Mouse (Mus musculus) myocyte (in vitro differentiated cells): ENCODE data around the gene Cbwd1. TPM values are rescaled to one million over a fixed set of nuclear protein-coding genes. Genes with fewer than 3 reads are reported as not detected.

Experiments
- H3K27me3 ChIP-seq: one replicate; pipeline ENCODE4 v1.6.1; 2011; ENCODE audit not compliant: control insufficient read depth, insufficient read depth, insufficient read length
- H3K36me3 ChIP-seq: one replicate; pipeline ENCODE4 v1.6.1; 2011; ENCODE audit not compliant: control insufficient read depth, insufficient read depth
- H3K4me2 ChIP-seq: one replicate; pipeline ENCODE4 v1.6.1; 2011; ENCODE audit warnings: low read depth, control low read depth
- H3K4me3 ChIP-seq: one replicate; pipeline ENCODE4 v1.5.1; 2011; ENCODE audit warnings: mild to moderate bottlenecking, control low read depth, moderate library complexity
- H3K79me2 ChIP-seq: one replicate; pipeline ENCODE4 v1.6.1; 2011; ENCODE audit not compliant: control insufficient read depth, insufficient read depth
- H3ac ChIP-seq: one replicate; pipeline ENCODE4 v1.6.1; 2011; ENCODE audit not compliant: control insufficient read depth, insufficient read length
- CEBPB ChIP-seq: IDR thresholded peaks from 2 replicates; pipeline ENCODE4 v1.6.1; 2011; ENCODE audit warnings: mild to moderate bottlenecking, moderate library complexity; ENCODE audit not compliant: poor library complexity, insufficient read depth, severe bottlenecking
- E2F4 ChIP-seq: IDR thresholded peaks from one replicate; pipeline ENCODE4 v1.6.1; 2011; ENCODE audit warnings: mild to moderate bottlenecking, control low read depth, moderate library complexity; ENCODE audit not compliant: insufficient read depth
- MAX ChIP-seq: IDR thresholded peaks from one replicate; pipeline ENCODE4 v1.6.1; 2011; ENCODE audit warnings: low read depth, mild to moderate bottlenecking, control low read depth
- MYOD1 ChIP-seq, 3 experiments: IDR thresholded peaks; one replicate each; pipeline ENCODE4 v1.6.1; 2011; ENCODE audit warnings: control low read depth in 2 of 3, low read depth in 2 of 3, mild to moderate bottlenecking in 2 of 3, moderate library complexity in 1 of 3; ENCODE audit not compliant: insufficient read length in 2 of 3, control insufficient read depth in 1 of 3
- MYOG ChIP-seq, 3 experiments: IDR thresholded peaks; one replicate each; pipeline ENCODE4 v1.6.1; 2011; ENCODE audit warnings: control low read depth in 2 of 3, low read depth in 2 of 3, mild to moderate bottlenecking in 2 of 3; ENCODE audit not compliant: insufficient read length in 2 of 3, control insufficient read depth in 1 of 3, insufficient read depth in 1 of 3
- POLR2A ChIP-seq: IDR thresholded peaks from one replicate; pipeline ENCODE4 v1.6.1; 2011; ENCODE audit warnings: low read depth, mild to moderate bottlenecking, control low read depth, moderate library complexity; ENCODE audit not compliant: insufficient read length
- POLR2AphosphoS2 ChIP-seq: IDR thresholded peaks from one replicate; pipeline ENCODE4 v1.6.1; 2011; ENCODE audit warnings: low read depth, control low read depth; ENCODE audit not compliant: insufficient read length
- REST ChIP-seq: IDR thresholded peaks from one replicate; pipeline ENCODE4 v1.6.1; 2011; ENCODE audit warnings: mild to moderate bottlenecking, control low read depth, moderate library complexity; ENCODE audit not compliant: insufficient read depth, insufficient read length
- SRF ChIP-seq: IDR thresholded peaks from one replicate; pipeline ENCODE4 v1.6.1; 2011; ENCODE audit warnings: low read depth; ENCODE audit not compliant: control insufficient read depth, insufficient read length
- TCF12 ChIP-seq: IDR thresholded peaks from one replicate; pipeline ENCODE4 v1.6.1; 2011; ENCODE audit warnings: mild to moderate bottlenecking, control low read depth; ENCODE audit not compliant: poor library complexity, insufficient read depth, severe bottlenecking
- TCF3 ChIP-seq: IDR thresholded peaks from one replicate; pipeline ENCODE4 v1.6.1; 2011; ENCODE audit warnings: low read depth, control low read depth; ENCODE audit not compliant: insufficient read length
- USF1 ChIP-seq: IDR thresholded peaks from one replicate; pipeline ENCODE4 v1.6.1; 2011; ENCODE audit warnings: low read depth, mild to moderate bottlenecking, control low read depth, moderate library complexity
- polyA plus RNA-seq: library from polyadenylated mRNA; unstranded; fragments of >200 nt; fragmentation: generic; extraction: Trizol; gene quantifications from one replicate; pipeline ENCODE4 v1.2.1, GENCODE M21; 2012; ENCODE audit warnings: missing spikeins

The Cbwd1 gene
- polyA plus RNA-seq, 1 experiment, result 9.8 TPM

DNA sequence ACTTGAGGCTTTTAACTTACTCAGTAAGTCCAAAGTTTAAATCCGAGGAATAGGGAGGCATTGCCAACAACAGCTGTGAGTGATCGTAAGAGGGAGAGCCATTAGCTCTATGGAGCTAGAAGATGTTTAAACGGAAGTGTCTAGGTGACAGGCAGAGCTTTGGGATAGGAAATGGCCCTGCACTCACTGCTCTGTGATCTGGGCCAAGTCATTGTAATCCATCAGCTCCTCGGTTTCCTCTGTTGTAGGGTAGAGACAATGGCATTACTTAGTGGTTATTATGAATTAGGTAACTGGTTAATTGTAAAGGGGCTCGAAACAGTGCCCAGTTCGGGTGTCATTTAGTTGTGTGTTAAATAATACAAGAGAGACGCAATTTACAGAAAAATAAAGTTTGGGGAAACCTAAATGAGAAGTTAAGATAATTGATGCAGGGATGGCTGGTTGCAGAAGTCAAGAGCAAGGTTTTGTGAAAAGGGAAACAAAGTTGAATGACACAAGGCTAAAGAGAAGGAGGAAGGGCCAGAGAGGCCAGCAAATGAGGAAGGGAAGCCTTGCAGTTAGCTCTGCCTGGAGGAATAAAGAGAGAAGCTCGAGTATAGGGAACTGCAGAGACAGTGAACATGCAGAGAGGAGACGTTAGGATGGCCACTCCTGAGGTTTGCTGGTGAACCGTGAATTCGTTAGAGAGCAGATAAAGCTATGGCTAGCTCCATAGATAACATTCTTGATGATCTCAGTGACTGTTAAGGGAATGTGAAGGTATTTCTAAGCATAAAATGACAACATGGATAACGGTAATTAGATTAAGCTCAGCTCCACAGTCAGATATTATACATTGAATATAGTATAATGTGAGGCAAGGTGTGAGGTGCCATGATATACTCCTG is 35.6 kb upstream of the Cbwd1 start:
- H3K4me3 ChIP-seq, result no peak overlapping the region
- no peak for TF ChIP-seq USF1
- H3K36me3 ChIP-seq, result no peaks in the 10 kb centered on the region
- no peaks in the 10 kb centered on the region for H3K27me3 ChIP-seq
- H3K4me2 ChIP-seq, result no peak overlapping the region
- H3ac ChIP-seq, result no peak overlapping the region
- H3K79me2 ChIP-seq, result no peaks in the 10 kb centered on the region

GRCm38 (mm10) chr19:24994900-24995299 is 33.5 kb upstream of the Cbwd1 start:
- H3K36me3 ChIP-seq, result no peaks in the 10 kb centered on the region
- peak overlapping the region; percentile 73 for H3K4me2 ChIP-seq
- no peak overlapping the region for H3K4me3 ChIP-seq
- no peaks in the 10 kb centered on the region for H3K27me3 ChIP-seq
- H3ac ChIP-seq, result no peak overlapping the region
- H3K79me2 ChIP-seq, result no peaks in the 10 kb centered on the region
- TF ChIP-seq POLR2A, result no peak
- TF ChIP-seq USF1, result no peak
- 0 out of 2 replicates have a peak, but pooled peaks have one; percentile 17 for TF ChIP-seq CEBPB
- TF ChIP-seq E2F4, result no peak

DNA sequence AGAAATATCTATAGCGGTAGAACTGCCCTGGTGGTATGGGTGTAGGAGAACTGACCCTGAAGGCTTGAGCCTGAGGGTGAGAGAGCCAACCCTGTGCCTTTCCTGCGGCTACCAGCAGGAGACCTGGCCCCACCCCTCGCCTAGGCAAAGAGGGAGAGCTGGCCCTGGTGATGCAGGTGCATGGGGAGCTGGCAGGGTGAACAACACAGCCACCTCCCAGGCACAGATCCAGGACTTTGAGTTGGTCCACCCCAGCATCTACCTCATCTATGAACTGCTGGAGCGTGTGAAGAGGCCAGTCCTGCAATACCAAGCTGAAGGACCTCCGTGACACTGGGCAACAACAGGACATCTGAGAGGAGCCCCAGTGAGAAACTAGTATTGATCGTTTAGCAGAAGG is 32.1 kb upstream of the Cbwd1 start:
- Histone ChIP-seq H3K4me2 (no peak overlapping the region), H3K27me3 (no peaks in the 10 kb centered on the region)
- TF ChIP-seq CEBPB (no peak), SRF (no peak), E2F4 (no peak), REST (no peak), MYOD1 (IDR thresholded peaks at IDR 0.05; ENCODE audit: control insufficient read depth in 1 of 3, insufficient read length in 2 of 3, low read depth in 2 of 3) (no peak), TCF12 (no peak), MYOG (IDR thresholded peaks at IDR 0.05; ENCODE audit: control insufficient read depth in 1 of 3, insufficient read depth in 1 of 3, insufficient read length in 2 of 3, low read depth in 2 of 3) (no peak), USF1 (no peak), POLR2AphosphoS2 (no peak), POLR2A (no peak), TCF3 (no peak), MAX (no peak)

DNA sequence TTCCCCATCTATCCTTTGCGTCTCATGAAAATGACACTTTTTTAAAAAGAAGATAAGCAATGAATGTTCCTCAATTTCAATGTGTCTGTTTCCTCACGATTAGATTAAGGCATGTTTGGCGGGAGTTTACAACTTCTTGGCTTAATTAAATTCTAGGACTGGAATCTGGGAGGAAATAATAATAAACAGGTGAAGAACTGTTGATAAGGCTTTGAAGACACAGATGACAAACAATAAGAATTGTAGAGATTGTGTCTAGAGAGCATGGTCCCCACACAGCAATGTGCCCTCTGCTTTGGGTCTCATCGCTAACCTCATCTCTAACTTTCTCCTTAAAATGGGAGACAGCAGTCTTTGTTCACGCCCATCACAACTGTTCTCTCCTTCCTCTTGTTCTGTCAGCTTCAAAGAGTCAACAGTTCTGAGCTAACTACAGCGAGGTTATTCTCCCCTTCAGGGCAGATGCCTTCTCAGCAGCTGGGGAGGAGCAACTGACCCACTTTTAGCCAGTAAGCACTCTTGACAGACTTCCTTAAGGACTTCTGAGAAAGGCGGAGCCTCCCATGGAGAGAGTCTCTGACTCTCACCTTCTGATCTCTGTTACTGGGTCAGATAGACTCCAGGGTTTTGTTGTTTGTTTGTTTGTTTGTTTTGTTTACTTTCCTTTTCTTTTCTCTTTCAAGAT is 28.9 kb upstream of the Cbwd1 start:
- no peaks in the 10 kb centered on the region for H3K36me3 ChIP-seq
- H3K4me3 ChIP-seq, result no peak overlapping the region
- H3ac ChIP-seq, result no peak overlapping the region
- TF ChIP-seq SRF (no peak), E2F4 (no peak), TCF12 (no peak), TCF3 (no peak), USF1 (no peak), MAX (no peak), POLR2AphosphoS2 (no peak), CEBPB (no peak), MYOG (IDR thresholded peaks at IDR 0.05; ENCODE audit: control insufficient read depth in 1 of 3, insufficient read depth in 1 of 3, insufficient read length in 2 of 3, low read depth in 2 of 3) (no peak), POLR2A (no peak)
- no peak overlapping the region for H3K4me2 ChIP-seq
- no peaks in the 10 kb centered on the region for H3K27me3 ChIP-seq
- no peaks in the 10 kb centered on the region for H3K79me2 ChIP-seq

More for the DNA sequence above, 32.1 kb upstream of the Cbwd1 start:
- Histone ChIP-seq H3K36me3 (no peaks in the 10 kb centered on the region), H3K4me3 (no peak overlapping the region), H3K79me2 (no peaks in the 10 kb centered on the region), H3ac (no peak overlapping the region)

- TF ChIP-seq POLR2A (no peak), CEBPB (no peak), TCF3 (no peak), MYOD1 (IDR thresholded peaks at IDR 0.05; ENCODE audit: control insufficient read depth in 1 of 3, insufficient read length in 2 of 3, low read depth in 2 of 3) (no peak), MYOG (IDR thresholded peaks at IDR 0.05; ENCODE audit: control insufficient read depth in 1 of 3, insufficient read depth in 1 of 3, insufficient read length in 2 of 3, low read depth in 2 of 3) (no peak), E2F4 (no peak), MAX (no peak), TCF12 (no peak), SRF (no peak), USF1 (no peak), REST (no peak), POLR2AphosphoS2 (no peak)
Observed at GRCm38 (mm10) chr19:24988831-24989230, 27.4 kb upstream of the Cbwd1 start.

More at GRCm38 (mm10) chr19:24988831-24989230, 27.4 kb upstream of the Cbwd1 start:
- H3K4me3 ChIP-seq, result no peak overlapping the region
- H3K27me3 ChIP-seq, result no peaks in the 10 kb centered on the region
- no peaks in the 10 kb centered on the region for H3K79me2 ChIP-seq
- no peaks in the 10 kb centered on the region for H3K36me3 ChIP-seq
- H3ac ChIP-seq, result no peak overlapping the region
- no peak overlapping the region for H3K4me2 ChIP-seq
